Mouse (Mus musculus) liver, postnatal 0 days (tissue): ENCODE results near the gene Lpcat1. TPM values are rescaled to one million over a fixed set of nuclear protein-coding genes. Genes with fewer than 3 reads are reported as not detected.

Experiments
- ATAC-seq: fragments of 200-750 bp; cut with Nextera tagmentation; 2 replicates; pipeline ENCODE4 v1.8.0; 2017; ENCODE audit warnings: mild to moderate bottlenecking, moderate library complexity
- DNase-seq: peaks from one replicate; pipeline ENCODE4 v3.0.0-alpha.2; 2016
- H3K27ac ChIP-seq: fragments of 300-500 bp; sonication (generic); 2 replicates; pipeline ENCODE4 v1.5.1; 2014; ENCODE audit warnings: antibody characterized with exemption, moderate library complexity, mild to moderate bottlenecking, low read depth
- H3K27me3 ChIP-seq: fragments of 300-500 bp; sonication (generic); 2 replicates; pipeline ENCODE4 v1.6.1; 2014; ENCODE audit warnings: low read length, control low read depth, mixed read lengths; ENCODE audit not compliant: insufficient read depth
- H3K36me3 ChIP-seq: fragments of 300-500 bp; sonication (generic); replicated peaks from 2 replicates; pipeline ENCODE4 v1.6.1; 2014; ENCODE audit warnings: mild to moderate bottlenecking, control low read depth, low read length, moderate library complexity, mixed read lengths; ENCODE audit not compliant: insufficient read depth
- H3K4me1 ChIP-seq: fragments of 300-500 bp; sonication (generic); 2 replicates; pipeline ENCODE4 v1.6.1; 2014; ENCODE audit warnings: antibody characterized with exemption, mild to moderate bottlenecking, control low read depth; ENCODE audit not compliant: insufficient read depth
- H3K4me2 ChIP-seq: fragments of 300-500 bp; sonication (generic); 2 replicates; pipeline ENCODE4 v1.6.1; 2014; ENCODE audit warnings: low read depth, mild to moderate bottlenecking, low read length, moderate library complexity, mixed read lengths
- H3K4me3 ChIP-seq: fragments of 300-500 bp; sonication (generic); 2 replicates; pipeline ENCODE4 v1.5.1; 2014; ENCODE audit warnings: low read depth, low read length
- H3K9ac ChIP-seq: fragments of 300-500 bp; sonication (generic); replicated peaks from 2 replicates; pipeline ENCODE4 v1.6.1; 2014; ENCODE audit warnings: mild to moderate bottlenecking, moderate library complexity
- H3K9me3 ChIP-seq: fragments of 300-500 bp; sonication (generic); 2 replicates; pipeline ENCODE4 v1.6.1; 2016; ENCODE audit warnings: mild to moderate bottlenecking, control low read depth, low read length, mixed read lengths
- CTCF ChIP-seq: sonication (generic); IDR thresholded peaks from 2 replicates; pipeline ENCODE4 v1.5.1; 2016; ENCODE audit warnings: antibody characterized with exemption, low read depth
- EP300 ChIP-seq: IDR thresholded peaks from 2 replicates; pipeline ENCODE4 v1.6.1; 2016; ENCODE audit warnings: antibody characterized with exemption, low read depth, mild to moderate bottlenecking
- WGBS: fragments of 180-500 bp; shearing (Covaris S2); extraction: QIAGEN DNeasy Blood & Tissue Kit; methylation state at CpG from one replicate; pipeline ENCODE4 v1.1.7; 2014; ENCODE audit not compliant: insufficient replicate concordance; 5-methylcytosine and 5-hydroxymethylcytosine counted together
- polyA plus RNA-seq: library from polyadenylated mRNA; unstranded; fragments of >200 nt; fragmentation: Nextera tagmentation; extraction: Ambion mirVana; gene quantifications from 2 replicates; pipeline ENCODE4 v1.2.1, GENCODE M21; 2015

The Lpcat1 gene
- polyA plus RNA-seq, 1 experiment from 2014 or later: 32.4 TPM

DNA sequence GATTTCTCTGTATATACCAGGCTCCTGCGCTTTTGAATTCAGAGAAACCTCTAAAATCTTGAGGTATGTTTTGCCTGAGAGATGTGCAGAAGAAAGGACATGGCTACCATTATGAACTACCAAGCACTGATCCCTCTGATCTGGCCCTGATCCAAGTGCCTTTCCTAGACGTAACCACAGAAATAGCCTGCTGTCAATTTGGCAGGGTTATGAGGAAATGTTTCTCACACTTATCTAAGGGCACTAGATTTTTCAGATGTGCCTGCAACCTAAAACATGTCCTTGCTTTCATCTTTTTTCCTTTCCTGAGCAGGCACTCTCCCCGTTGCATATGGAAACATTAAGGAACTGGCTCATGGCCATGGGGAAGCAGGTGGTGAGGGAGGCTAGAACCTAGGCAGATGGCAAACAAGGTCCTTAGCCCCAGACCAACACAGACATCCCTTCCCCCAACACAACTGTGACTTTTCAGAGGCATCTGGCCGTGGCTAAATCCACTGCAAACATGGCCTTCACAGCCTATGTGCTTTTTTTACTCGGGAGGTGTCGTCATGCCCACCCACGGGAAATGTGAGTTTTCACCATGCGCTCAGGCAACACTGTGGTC is 23.7 kb downstream of the Lpcat1 start:
- Histone ChIP-seq H3K36me3 (peaks cover 83% of the 10 kb centered on the region), H3K4me2 (0 out of 2 replicates have a peak overlapping the region, but pooled peaks have one; percentile 3), H3K27ac (peak overlapping the region; percentile 49; the same call in 1 of the 2 replicates), H3K4me3 (no peak overlapping the region), H3K4me1 (peaks cover 21% of the 10 kb centered on the region), H3K27me3 (no peaks in the 10 kb centered on the region), H3K9me3 (peaks cover 4% of the 10 kb centered on the region; the same call in 1 of the 2 replicates), H3K9ac (no peak overlapping the region)
- 71% methylated on average over 8 of the region's 8 CpGs for WGBS
- no peak for TF ChIP-seq EP300
- TF ChIP-seq CTCF: no peak
- ATAC-seq (no peak), DNase-seq (no peak)

DNA sequence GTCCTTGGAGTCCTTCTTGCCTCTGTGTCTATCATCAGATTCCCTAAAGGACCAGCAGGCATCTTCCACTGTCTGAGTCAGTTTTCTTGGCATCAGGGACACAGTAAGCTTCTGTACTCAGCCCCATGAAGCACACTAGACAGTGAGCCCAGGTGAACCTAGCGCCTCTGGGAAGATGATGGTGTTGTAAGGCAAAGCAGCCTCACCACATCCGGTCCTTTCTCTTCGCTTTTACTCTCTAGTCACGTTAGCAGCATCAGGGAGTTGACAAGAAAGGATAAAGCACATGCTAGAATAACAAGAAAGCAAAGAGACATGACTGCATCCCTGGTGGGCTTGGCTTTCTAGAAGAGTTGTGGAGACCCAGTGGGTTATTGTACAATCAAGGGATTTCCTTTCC is 26.2 kb downstream of the Lpcat1 start:
- Histone ChIP-seq H3K4me3 (no peak overlapping the region), H3K27me3 (no peaks in the 10 kb centered on the region), H3K9me3 (no peaks in the 10 kb centered on the region), H3K4me2 (no peak overlapping the region), H3K4me1 (peaks cover 17% of the 10 kb centered on the region), H3K9ac (no peak overlapping the region), H3K27ac (no peak overlapping the region), H3K36me3 (peaks cover 91% of the 10 kb centered on the region)
- TF ChIP-seq EP300: no peak
- no peak for TF ChIP-seq CTCF
- DNase-seq (no peak), ATAC-seq (no peak)
- WGBS: 88% methylated on average over 4 of the region's 4 CpGs

DNA sequence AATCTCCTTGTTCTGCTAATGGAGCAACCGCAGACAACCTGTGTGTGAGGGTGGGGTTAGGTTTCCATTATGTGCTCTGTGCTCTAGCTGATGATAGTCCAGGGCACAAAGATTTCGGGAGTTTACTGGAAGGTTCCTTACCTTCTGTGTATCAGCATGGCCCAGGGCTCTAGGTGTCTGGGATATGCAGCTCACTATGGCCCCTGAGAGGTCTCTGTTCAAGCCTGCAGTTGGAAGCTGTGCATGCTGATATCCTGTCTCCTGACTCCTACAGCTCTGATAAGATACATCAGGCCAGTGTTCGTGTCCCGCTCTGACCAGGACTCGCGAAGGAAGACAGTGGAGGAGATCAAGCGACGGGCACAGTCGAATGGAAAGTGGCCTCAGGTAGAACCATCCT is 27.5 kb downstream of the Lpcat1 start:
- DNase-seq (no peak), ATAC-seq (no peak)
- Histone ChIP-seq H3K27ac (no peak overlapping the region), H3K27me3 (no peaks in the 10 kb centered on the region), H3K4me1 (peaks cover 18% of the 10 kb centered on the region; the same call in 1 of the 2 replicates), H3K4me3 (no peak overlapping the region), H3K9ac (no peak overlapping the region), H3K9me3 (no peaks in the 10 kb centered on the region), H3K4me2 (no peak overlapping the region), H3K36me3 (peaks cover 91% of the 10 kb centered on the region)
- no peak for TF ChIP-seq CTCF
- TF ChIP-seq EP300: no peak
- WGBS: 80% methylated on average over 9 of the region's 9 CpGs

DNA sequence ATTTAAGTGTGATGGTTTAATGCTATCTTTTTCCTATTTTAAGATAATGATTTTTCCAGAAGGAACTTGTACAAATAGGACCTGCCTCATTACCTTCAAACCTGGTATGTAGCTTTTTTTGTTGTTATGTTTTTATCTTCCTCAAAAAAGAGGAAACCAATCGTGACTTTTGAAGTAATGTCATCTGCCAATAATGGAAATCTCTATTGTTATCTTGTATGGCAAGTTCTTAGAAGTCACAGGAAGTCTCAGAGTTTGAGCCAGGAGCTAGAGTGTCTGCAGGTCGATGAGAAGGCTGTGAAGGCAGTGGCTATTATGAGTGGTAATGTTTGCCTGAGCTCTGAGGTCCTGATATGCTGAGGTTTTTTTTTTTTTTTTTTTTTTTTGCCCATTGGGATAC is 29.1 kb downstream of the Lpcat1 start:
- H3K4me1 ChIP-seq: peaks cover 24% of the 10 kb centered on the region
- H3K4me2 ChIP-seq: no peak overlapping the region
- no peaks in the 10 kb centered on the region for H3K27me3 ChIP-seq
- no peak overlapping the region for H3K4me3 ChIP-seq
- TF ChIP-seq EP300 (no peak), CTCF (no peak)
- no peak overlapping the region for H3K9ac ChIP-seq
- H3K27ac ChIP-seq: no peak overlapping the region
- WGBS: 52% methylated on average over 2 of the region's 2 CpGs
- ATAC-seq: no peak
- no peaks in the 10 kb centered on the region for H3K9me3 ChIP-seq
- peaks cover 86% of the 10 kb centered on the region for H3K36me3 ChIP-seq
- no peak for DNase-seq

DNA sequence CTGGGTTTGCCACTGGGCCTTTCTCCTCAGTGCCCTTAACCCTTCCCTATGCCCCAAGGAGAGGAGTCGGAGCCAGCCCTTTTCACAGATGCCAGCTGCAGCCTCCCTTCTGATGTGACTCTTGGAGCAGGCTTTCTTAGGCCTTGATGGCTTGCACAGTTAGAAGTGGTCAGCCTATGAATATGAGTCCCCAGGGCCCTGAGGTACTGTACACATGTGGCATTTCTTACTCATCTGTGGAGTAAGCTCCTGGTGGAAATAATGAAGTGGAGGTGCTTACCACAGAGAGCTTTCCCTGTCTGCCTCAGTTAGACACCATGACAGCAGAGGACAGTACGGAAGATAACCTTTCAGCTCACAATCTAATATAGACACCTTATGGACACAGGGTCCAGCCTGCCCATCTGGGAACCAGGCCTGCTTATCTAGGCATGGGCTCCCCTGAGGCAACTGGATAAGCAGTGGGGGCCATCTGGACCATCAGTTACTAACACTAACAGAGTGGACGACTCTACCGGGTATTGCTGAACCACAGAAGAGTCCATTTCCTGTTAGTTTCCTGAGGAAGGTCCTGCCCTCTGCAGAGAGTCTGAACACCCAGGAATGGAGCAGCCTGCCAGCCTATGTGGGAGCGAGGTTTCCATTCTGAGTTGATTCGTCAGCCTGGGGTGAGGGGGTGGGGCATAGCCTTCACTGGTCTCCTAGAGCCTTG is 33.1 kb downstream of the Lpcat1 start:
- H3K9ac ChIP-seq: peak overlapping the region; percentile 27; the same call in 1 of the 2 replicates
- H3K4me3 ChIP-seq: no peak overlapping the region
- H3K27ac ChIP-seq: peak overlapping the region; percentile 66
- H3K4me2 ChIP-seq: peak overlapping the region; percentile 50
- WGBS: 43% methylated on average over 6 of the region's 6 CpGs
- peaks cover 24% of the 10 kb centered on the region for H3K4me1 ChIP-seq
- peak; percentile 71 for DNase-seq
- peaks cover 78% of the 10 kb centered on the region for H3K36me3 ChIP-seq
- no peaks in the 10 kb centered on the region for H3K27me3 ChIP-seq
- no peaks in the 10 kb centered on the region for H3K9me3 ChIP-seq
- peak; percentile 97 for ATAC-seq
- TF ChIP-seq CTCF (no peak), EP300 (peak; percentile 100)

DNA sequence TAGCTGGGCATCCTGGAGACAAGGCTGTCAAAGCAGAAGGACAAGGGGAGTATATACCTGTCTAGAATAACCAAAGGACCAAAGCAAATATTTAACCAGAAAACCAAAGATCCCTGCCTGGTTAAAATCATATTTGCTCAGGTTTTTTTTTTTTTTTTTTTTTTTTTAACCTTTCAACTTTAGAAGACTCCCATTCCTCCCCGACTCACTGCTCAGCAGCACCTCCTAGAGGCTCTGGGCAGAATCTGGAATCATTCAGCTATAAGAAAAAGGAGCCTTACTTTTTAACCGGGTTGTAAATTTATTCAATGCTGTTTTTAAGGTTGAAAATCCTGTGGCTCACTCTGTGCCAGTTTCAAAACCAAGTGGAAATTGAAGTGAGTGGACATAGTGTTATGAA is 35.7 kb downstream of the Lpcat1 start:
- H3K27ac ChIP-seq: no peak overlapping the region
- no peaks in the 10 kb centered on the region for H3K27me3 ChIP-seq
- ATAC-seq (no peak), DNase-seq (no peak)
- no peak overlapping the region for H3K4me3 ChIP-seq
- no peak overlapping the region for H3K4me2 ChIP-seq
- peaks cover 69% of the 10 kb centered on the region for H3K36me3 ChIP-seq
- TF ChIP-seq EP300 (no peak), CTCF (peak; percentile 61)
- H3K4me1 ChIP-seq: peaks cover 24% of the 10 kb centered on the region
- WGBS: 53% methylated on average over 2 of the region's 2 CpGs
- H3K9me3 ChIP-seq: no peaks in the 10 kb centered on the region
- no peak overlapping the region for H3K9ac ChIP-seq
